Mouse (Mus musculus): ENCODE data around the gene Micall2. TPM values are rescaled to one million over a fixed set of nuclear protein-coding genes. Genes with fewer than 3 reads are reported as not detected.
A peak's percentile ranks its signal among the peaks of the same experiment; 100 is the strongest.

Micall2 gene
- total and polyA plus RNA-seq, 3 experiments: 5.4 to 17.6 TPM; not detected in 1

GRCm38 (mm10) chr5:139683228-139683627 lies 52.9 kb downstream of the Micall2 start:
- no peaks in the 10 kb centered on the region for H3K27me3 ChIP-seq (ENCODE audit: control insufficient read depth in 1 of 2, insufficient read depth in 2 of 2, low read length in 2 of 2)
- no peaks in the 10 kb centered on the region; a peak in 1 of 4 replicates for H3K36me3 ChIP-seq (ENCODE audit: control insufficient read depth in 1 of 2, insufficient read depth in 2 of 2, low read length in 2 of 2)
- no peak for DNase-seq (ENCODE audit: low read depth, low spot score)
- no peak overlapping the region for H3K27ac ChIP-seq (ENCODE audit: control insufficient read depth, low read depth, low read length)
- H3K4me3 ChIP-seq (ENCODE audit: control insufficient read depth in 1 of 2, insufficient read depth in 1 of 2, low read depth in 2 of 2, low read length in 2 of 2): no peak overlapping the region
- no peaks in the 10 kb centered on the region for H3K79me2 ChIP-seq (ENCODE audit: control insufficient read depth, insufficient read depth, low read length, poor library complexity)
- no peaks in the 10 kb centered on the region for H3K9me3 ChIP-seq (replicated peaks; ENCODE audit: insufficient read depth, low read length)
- TF ChIP-seq TAL1 (IDR thresholded peaks at IDR 0.05; ENCODE audit: low read length) (no peak), TCF12 (IDR thresholded peaks at IDR 0.05; ENCODE audit: low read depth, low read length) (no peak), USF2 (IDR thresholded peaks at IDR 0.05; ENCODE audit: borderline replicate concordance in 1 of 2, insufficient read depth in 1 of 2, low read depth in 1 of 2, low read length in 2 of 2) (no peak), SMC3 (IDR thresholded peaks at IDR 0.05; ENCODE audit: low read depth, low read length) (peak; percentile 17; the same call in 1 of the 2 replicates), NRF1 (IDR thresholded peaks at IDR 0.05; ENCODE audit: insufficient read depth, low read depth, low read length, poor library complexity, severe bottlenecking) (no peak), MYC (IDR thresholded peaks at IDR 0.05; ENCODE audit: low read depth, low read length) (no peak), JUND (IDR thresholded peaks at IDR 0.05; ENCODE audit: low read depth, low read length) (no peak)
- H3K4me1 ChIP-seq (ENCODE audit: control insufficient read depth in 1 of 2, insufficient read depth in 2 of 2, low read length in 2 of 2): peaks cover 0 to 14% of the 10 kb centered on the region in 2 experiments; a peak in 2 of 4 replicates
- H3K9ac ChIP-seq (ENCODE audit: control insufficient read depth, low read depth, low read length, poor library complexity, severe bottlenecking): no peak overlapping the region

GRCm38 (mm10) chr5:139682631-139682977 lies 53.5 kb downstream of the Micall2 start:
- TF ChIP-seq BHLHE40 (IDR thresholded peaks at IDR 0.05; ENCODE audit: borderline replicate concordance, low read depth, low read length): no peak
- no peak for TF ChIP-seq POLR2A (IDR thresholded peaks at IDR 0.05; ENCODE audit: control insufficient read depth in 1 of 2, insufficient read depth in 1 of 2, low read depth in 1 of 2, low read length in 2 of 2, poor library complexity in 1 of 2)
- TF ChIP-seq ZMIZ1 (IDR thresholded peaks at IDR 0.05; ENCODE audit: low read depth, low read length): no peak
- TF ChIP-seq NELFE (IDR thresholded peaks at IDR 0.05; ENCODE audit: low read depth, low read length): no peak
- TF ChIP-seq CHD1 (IDR thresholded peaks at IDR 0.05; ENCODE audit: low read depth, low read length): no peak
- no peak for TF ChIP-seq KAT2A (conservative IDR thresholded peaks at IDR 0.05; ENCODE audit: low read depth, low read length)
- TF ChIP-seq MEF2A (IDR thresholded peaks at IDR 0.05; ENCODE audit: extremely low read depth, insufficient replicate concordance, low read depth, low read length, poor library complexity, severe bottlenecking): no peak
- TF ChIP-seq GABPA (IDR thresholded peaks at IDR 0.05; ENCODE audit: low read depth, low read length): no peak
- no peak for TF ChIP-seq POLR2AphosphoS5 (IDR thresholded peaks at IDR 0.05; ENCODE audit: borderline replicate concordance, low read depth, low read length)
- no peak for TF ChIP-seq MAFK (IDR thresholded peaks at IDR 0.05; ENCODE audit: borderline replicate concordance, low read depth, low read length)
- no peak for TF ChIP-seq MAZ (IDR thresholded peaks at IDR 0.05; ENCODE audit: low read depth, low read length)
- no peak overlapping the region for H3K4me3 ChIP-seq (ENCODE audit: control insufficient read depth in 1 of 2, insufficient read depth in 1 of 2, low read depth in 2 of 2, low read length in 2 of 2)
- DNase-seq (ENCODE audit: low read depth, low spot score): no peak
- no peak overlapping the region for H3K9ac ChIP-seq (ENCODE audit: control insufficient read depth, low read depth, low read length, poor library complexity, severe bottlenecking)
- peaks cover 0 to 9% of the 10 kb centered on the region in 2 experiments; a peak in 2 of 4 replicates for H3K4me1 ChIP-seq (ENCODE audit: control insufficient read depth in 1 of 2, insufficient read depth in 2 of 2, low read length in 2 of 2)
- no peaks in the 10 kb centered on the region for H3K9me3 ChIP-seq (replicated peaks; ENCODE audit: insufficient read depth, low read length)
- no peak overlapping the region for H3K27ac ChIP-seq (ENCODE audit: control insufficient read depth, low read depth, low read length)
- H3K79me2 ChIP-seq (ENCODE audit: control insufficient read depth, insufficient read depth, low read length, poor library complexity): no peaks in the 10 kb centered on the region
- H3K36me3 ChIP-seq (ENCODE audit: control insufficient read depth in 1 of 2, insufficient read depth in 2 of 2, low read length in 2 of 2): no peaks in the 10 kb centered on the region; a peak in 1 of 4 replicates
- no peaks in the 10 kb centered on the region for H3K27me3 ChIP-seq (ENCODE audit: control insufficient read depth in 1 of 2, insufficient read depth in 2 of 2, low read length in 2 of 2)

All from MEL (cell line).